Mouse (Mus musculus) ES-E14 (cell line): ENCODE data around the gene Fbxl22.

Experiments
- CHD2 ChIP-seq: IDR thresholded peaks from 2 replicates; pipeline ENCODE4 v1.6.1; 2014; ENCODE audit warnings: mild to moderate bottlenecking, low read depth, low read length, inconsistent platforms
- HCFC1 ChIP-seq: IDR thresholded peaks from 2 replicates; pipeline ENCODE4 v1.6.1; 2012; ENCODE audit warnings: low read length, inconsistent platforms, borderline replicate concordance; ENCODE audit not compliant: insufficient read depth
- ZNF384 ChIP-seq: IDR thresholded peaks from 2 replicates; pipeline ENCODE4 v1.6.1; 2012; ENCODE audit warnings: low read depth, low read length, inconsistent platforms

DNA sequence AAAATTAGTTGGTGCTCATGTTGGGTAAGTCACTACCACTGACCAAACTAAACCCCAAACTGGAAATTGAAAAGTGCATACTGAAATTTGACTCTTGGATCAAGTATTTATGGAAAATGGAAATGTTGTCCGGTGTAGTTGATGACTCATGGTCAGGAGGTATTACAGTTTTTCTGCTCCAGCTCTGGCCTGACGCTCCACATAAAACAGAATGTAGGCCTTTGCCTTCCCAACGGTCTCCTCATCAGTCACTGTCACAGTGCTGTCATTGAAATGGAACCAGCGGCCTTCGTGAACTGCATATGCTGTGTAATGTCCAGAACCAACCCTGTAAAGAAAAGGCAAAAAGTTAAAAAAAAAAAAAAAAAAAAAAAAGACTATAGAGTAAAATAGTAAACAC, 3.9 kb upstream of the Fbxl22 start:
- TF ChIP-seq CHD2 (no peak), ZNF384 (no peak), HCFC1 (no peak)
